Mouse (Mus musculus): ENCODE measurements around the gene Zcchc10. TPM values are rescaled to one million over a fixed set of nuclear protein-coding genes. Genes with fewer than 3 reads are reported as not detected.

Gene Zcchc10
- polyA plus RNA-seq, 1 experiment from 2014 or later, result 22.8 TPM

GRCm38 (mm10) chr11:53350291-53351223, 26.1 kb downstream of the Zcchc10 start, which contains the start of gene Aff4:
Gene Aff4 (plus strand): TSS chr11:53350833.
- peak within 1 kb of the TSS; percentile 96 for H3K27ac ChIP-seq
- H3K9me3 ChIP-seq (replicated peaks), result no peaks in the 10 kb centered on the region

GRCm38 (mm10) chr11:53351224-53351942, 26.9 kb downstream of the Zcchc10 start:
- peaks cover 11% of the 10 kb centered on the region for H3K4me1 ChIP-seq
- H3K4me2 ChIP-seq, result peak overlapping the region; percentile 91
- ATAC-seq (replicated peaks; ENCODE audit: low FRiP score), result no peak; the same call in 1 of the 2 replicates
- H3K27ac ChIP-seq, result peak overlapping the region; percentile 96
- H3K9ac ChIP-seq, result peak overlapping the region; percentile 98
- H3K9me3 ChIP-seq (replicated peaks), result no peaks in the 10 kb centered on the region
- H3K4me3 ChIP-seq (replicated peaks), result peak overlapping the region; percentile 80
- H3K27me3 ChIP-seq, result no peaks in the 10 kb centered on the region
- 1% methylated on average over 35 of the region's 35 CpGs for WGBS
- H3K36me3 ChIP-seq, result peaks cover 14% of the 10 kb centered on the region; the same call in 1 of the 2 replicates

More at GRCm38 (mm10) chr11:53350291-53351223, 26.1 kb downstream of the Zcchc10 start, which contains the start of gene Aff4:
- WGBS, result under 1% methylated on average over 126 of the region's 127 CpGs
- H3K4me2 ChIP-seq, result peak within 1 kb of the TSS; percentile 91
- peaks cover 10% of the 10 kb centered on the region; the same call in 1 of the 2 replicates for H3K36me3 ChIP-seq
- H3K4me3 ChIP-seq (replicated peaks), result peak within 1 kb of the TSS; percentile 80
- ATAC-seq (replicated peaks; ENCODE audit: low FRiP score), result peak; percentile 93
- peaks cover 13% of the 10 kb centered on the region for H3K4me1 ChIP-seq
- H3K9ac ChIP-seq, result peak within 1 kb of the TSS; percentile 98
- H3K27me3 ChIP-seq, result no peaks in the 10 kb centered on the region

DNA sequence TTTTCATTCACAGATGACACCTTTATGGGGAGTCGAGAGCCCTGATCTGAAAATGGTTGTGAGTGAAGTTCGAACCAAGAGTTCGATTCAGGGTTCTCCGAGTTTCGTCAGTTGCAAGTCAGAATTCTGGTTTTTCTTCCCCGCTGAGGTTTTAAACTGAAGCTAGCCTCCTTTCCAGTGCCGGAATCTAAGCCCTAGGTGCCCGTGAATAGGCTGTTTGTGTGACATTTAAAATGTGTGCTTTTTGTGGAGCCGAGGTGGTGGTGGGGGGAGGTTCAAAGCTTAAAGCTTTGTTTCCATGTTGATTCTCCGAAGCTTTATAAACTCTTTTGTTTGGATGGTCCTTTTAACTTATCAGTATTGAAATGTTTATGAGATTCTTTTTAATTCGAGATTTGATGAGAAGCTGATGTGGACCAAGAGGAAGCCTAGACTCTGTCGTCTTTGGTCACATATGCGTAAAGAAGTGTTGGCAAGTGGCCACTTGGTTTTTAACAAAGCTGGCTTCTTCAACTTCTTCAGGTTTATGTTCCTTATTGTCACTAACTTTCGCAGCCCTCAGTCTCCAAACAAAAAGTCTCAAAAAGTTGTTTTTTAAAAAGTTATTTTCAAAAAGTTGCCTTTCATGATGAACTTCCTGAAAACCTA, 27.6 kb downstream of the Zcchc10 start:
- Histone ChIP-seq H3K4me3 (replicated peaks) (peak overlapping the region; percentile 80), H3K27me3 (no peaks in the 10 kb centered on the region), H3K4me1 (peaks cover 11% of the 10 kb centered on the region), H3K9ac (peak overlapping the region; percentile 98), H3K4me2 (peak overlapping the region; percentile 91), H3K36me3 (peaks cover 14% of the 10 kb centered on the region; the same call in 1 of the 2 replicates), H3K27ac (peak overlapping the region; percentile 96), H3K9me3 (replicated peaks) (no peaks in the 10 kb centered on the region)
- ATAC-seq (replicated peaks; ENCODE audit: low FRiP score), result no peak
- 4% methylated on average over 14 of the region's 14 CpGs for WGBS

GRCm38 (mm10) chr11:53358504-53359155, 34.2 kb downstream of the Zcchc10 start:
- no peak overlapping the region for H3K4me3 ChIP-seq (replicated peaks)
- no peak overlapping the region for H3K27ac ChIP-seq
- no peak overlapping the region for H3K4me2 ChIP-seq
- 70% methylated on average over 5 of the region's 5 CpGs for WGBS
- peaks cover 21% of the 10 kb centered on the region for H3K36me3 ChIP-seq
- H3K9me3 ChIP-seq (replicated peaks), result no peaks in the 10 kb centered on the region
- no peak overlapping the region for H3K9ac ChIP-seq
- H3K4me1 ChIP-seq, result no peaks in the 10 kb centered on the region
- no peaks in the 10 kb centered on the region for H3K27me3 ChIP-seq
- ATAC-seq (replicated peaks; ENCODE audit: low FRiP score), result no peak

- H3K27me3 ChIP-seq, result no peaks in the 10 kb centered on the region
- H3K4me1 ChIP-seq, result no peaks in the 10 kb centered on the region
- 68% methylated on average over 2 of the region's 2 CpGs for WGBS
- H3K9me3 ChIP-seq (replicated peaks), result no peaks in the 10 kb centered on the region
- no peak overlapping the region for H3K9ac ChIP-seq
- H3K27ac ChIP-seq, result no peak overlapping the region
- no peak overlapping the region for H3K4me2 ChIP-seq
- ATAC-seq (replicated peaks; ENCODE audit: low FRiP score), result no peak
- H3K4me3 ChIP-seq (replicated peaks), result no peak overlapping the region
- peaks cover 38% of the 10 kb centered on the region for H3K36me3 ChIP-seq
Observed at GRCm38 (mm10) chr11:53367032-53367431, 42.6 kb downstream of the Zcchc10 start.

DNA sequence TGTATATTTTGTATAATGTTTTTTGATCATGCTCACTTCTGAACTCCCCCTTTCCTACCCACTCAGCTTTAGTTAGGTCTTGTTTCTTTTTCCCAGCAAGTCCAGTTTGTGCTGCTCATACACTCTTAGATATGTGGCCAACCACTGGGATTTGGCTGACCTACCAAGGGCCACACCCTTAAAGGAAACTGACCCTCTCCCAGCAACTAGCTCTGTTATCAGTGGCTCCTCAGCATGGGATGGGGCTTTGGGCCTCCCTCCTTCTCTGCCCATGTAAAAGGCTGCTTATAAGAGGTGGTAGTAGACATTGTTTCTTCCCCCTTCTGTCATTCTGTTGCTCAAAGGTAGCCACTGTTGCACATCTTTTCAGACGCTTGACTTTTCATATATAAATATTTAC, 54.4 kb downstream of the Zcchc10 start:
- H3K27ac ChIP-seq, result no peak overlapping the region
- no peaks in the 10 kb centered on the region for H3K4me1 ChIP-seq
- H3K4me3 ChIP-seq (replicated peaks), result no peak overlapping the region
- no peak for ATAC-seq (replicated peaks; ENCODE audit: low FRiP score)
- peaks cover 61% of the 10 kb centered on the region for H3K36me3 ChIP-seq
- no peaks in the 10 kb centered on the region for H3K9me3 ChIP-seq (replicated peaks)
- H3K9ac ChIP-seq, result no peak overlapping the region
- no peaks in the 10 kb centered on the region for H3K27me3 ChIP-seq
- no peak overlapping the region for H3K4me2 ChIP-seq
- WGBS, result 92% methylated on average over 1 of the region's 1 CpGs

Other genes with a start within 250 kb of the Zcchc10 start
- gene Hspa4, start 24.2 kb upstream of the Zcchc10 start, polyA plus RNA-seq (2015; fragmentation: Nextera tagmentation; extraction: Ambion mirVana), result 91.0 and 94.6 TPM in 2 replicates
- gene Aff4, start 26.2 kb downstream of the Zcchc10 start, polyA plus RNA-seq (2015; fragmentation: Nextera tagmentation; extraction: Ambion mirVana), result 32.1 and 38.0 TPM in 2 replicates
- gene Leap2, start 98.5 kb downstream of the Zcchc10 start, polyA plus RNA-seq (2015; fragmentation: Nextera tagmentation; extraction: Ambion mirVana), result 0.32 and 0.46 TPM in 2 replicates
- gene Uqcrq, start 106.2 kb downstream of the Zcchc10 start, polyA plus RNA-seq (2015; fragmentation: Nextera tagmentation; extraction: Ambion mirVana), result 629 and 653 TPM in 2 replicates
- gene Gdf9, start 106.3 kb downstream of the Zcchc10 start, polyA plus RNA-seq (2015; fragmentation: Nextera tagmentation; extraction: Ambion mirVana), result 2.2 and 2.3 TPM in 2 replicates
- gene Gm10447, start 132.4 kb downstream of the Zcchc10 start, polyA plus RNA-seq (2015; fragmentation: Nextera tagmentation; extraction: Ambion mirVana), result not detected in 2 replicates
- 1.7 and 2.3 TPM in 2 replicates for gene Shroom1, start 132.5 kb downstream of the Zcchc10 start, polyA plus RNA-seq (2015; fragmentation: Nextera tagmentation; extraction: Ambion mirVana)
- not detected in 2 replicates for gene Gm9837, start 145.8 kb downstream of the Zcchc10 start, polyA plus RNA-seq (2015; fragmentation: Nextera tagmentation; extraction: Ambion mirVana)
- not detected in 2 replicates for gene Gm9945, start 155.5 kb downstream of the Zcchc10 start, polyA plus RNA-seq (2015; fragmentation: Nextera tagmentation; extraction: Ambion mirVana)
- 0.23 and 0.32 TPM in 2 replicates for gene Sowaha, start 155.6 kb downstream of the Zcchc10 start, polyA plus RNA-seq (2015; fragmentation: Nextera tagmentation; extraction: Ambion mirVana)
- 21.9 and 25.6 TPM in 2 replicates for gene Sept8, start 194.6 kb downstream of the Zcchc10 start, polyA plus RNA-seq (2015; fragmentation: Nextera tagmentation; extraction: Ambion mirVana)
- gene Kif3a, start 242.7 kb downstream of the Zcchc10 start, polyA plus RNA-seq (2015; fragmentation: Nextera tagmentation; extraction: Ambion mirVana), result 65.6 and 68.6 TPM in 2 replicates

Measured in kidney, embryonic 15.5 days (tissue).